Mouse (Mus musculus) heart, adult 2 months (tissue): Measurements from ENCODE around the gene Hoxb3.

Experiments used
- CTCF ChIP-seq: fragments of 200-600 bp; IDR thresholded peaks from 2 replicates; pipeline ENCODE4 v1.8.1; 2022; ENCODE audit warnings: antibody characterized with exemption, mild to moderate bottlenecking, moderate library complexity
- POLR2A ChIP-seq: fragments of 200-500 bp; IDR thresholded peaks from 2 replicates; pipeline ENCODE4 v1.6.1; 2011; ENCODE audit warnings: mild to moderate bottlenecking, low read depth, low read length, control low read depth; ENCODE audit not compliant: insufficient read depth

- no peak for TF ChIP-seq CTCF
- TF ChIP-seq POLR2A, result no peak
These were observed 4.0 kb downstream of the Hoxb3 start for GRCm38 (mm10) chr11:96327122-96327521.
